Mouse (Mus musculus): Measurements from ENCODE around the gene Abtb2. TPM values are rescaled to one million over a fixed set of nuclear protein-coding genes. Genes with fewer than 3 reads are reported as not detected.

The Abtb2 gene
- polyA plus RNA-seq, 1 experiment = 16.1 TPM

DNA sequence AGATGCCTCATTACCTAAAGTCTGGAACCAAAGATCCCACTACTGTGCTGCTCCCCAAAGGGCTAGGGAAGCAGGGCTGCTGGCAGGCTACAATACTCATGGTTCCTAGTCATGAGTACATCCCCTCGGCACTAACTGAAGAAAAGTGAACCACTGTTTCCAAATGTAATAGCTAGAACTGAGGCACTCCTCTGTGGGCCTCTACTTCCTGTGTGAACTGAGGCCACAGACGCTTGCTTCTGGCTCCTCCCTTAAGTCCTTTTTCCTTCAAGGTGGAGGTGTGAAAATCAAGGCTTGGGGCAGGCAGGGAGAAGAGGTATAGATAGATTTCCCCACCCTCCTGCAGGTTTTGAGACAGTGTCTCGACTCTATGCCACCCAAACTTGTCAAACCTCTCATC lies 188.5 kb downstream of the Abtb2 start:
- Histone ChIP-seq H3K4me3 (no peak overlapping the region), H3K36me3 (ENCODE audit: control insufficient read depth, insufficient read depth) (peaks cover 29% of the 10 kb centered on the region), H3ac (ENCODE audit: control insufficient read depth, insufficient read length) (no peak overlapping the region), H3K4me2 (ENCODE audit: low read depth) (no peak overlapping the region), H3K79me2 (ENCODE audit: control insufficient read depth, insufficient read depth) (peaks cover 6% of the 10 kb centered on the region), H3K27me3 (ENCODE audit: control insufficient read depth, insufficient read depth, insufficient read length) (no peaks in the 10 kb centered on the region)
- TF ChIP-seq USF1 (IDR thresholded peaks at IDR 0.05; ENCODE audit: low read depth) (no peak), TCF12 (IDR thresholded peaks at IDR 0.05; ENCODE audit: insufficient read depth, poor library complexity, severe bottlenecking) (no peak), TCF3 (IDR thresholded peaks at IDR 0.05; ENCODE audit: insufficient read length, low read depth) (no peak), CEBPB (IDR thresholded peaks at IDR 0.05; ENCODE audit: insufficient read depth, poor library complexity, severe bottlenecking) (no peak), POLR2A (IDR thresholded peaks at IDR 0.05; ENCODE audit: insufficient read length, low read depth) (no peak), MYOD1 (IDR thresholded peaks at IDR 0.05; ENCODE audit: control insufficient read depth in 1 of 3, insufficient read length in 2 of 3, low read depth in 2 of 3) (no peak), MYOG (IDR thresholded peaks at IDR 0.05; ENCODE audit: control insufficient read depth in 1 of 3, insufficient read depth in 1 of 3, insufficient read length in 2 of 3, low read depth in 2 of 3) (no peak), REST (IDR thresholded peaks at IDR 0.05; ENCODE audit: insufficient read depth, insufficient read length) (no peak), MAX (IDR thresholded peaks at IDR 0.05; ENCODE audit: low read depth) (no peak), SRF (IDR thresholded peaks at IDR 0.05; ENCODE audit: control insufficient read depth, insufficient read length, low read depth) (no peak), E2F4 (IDR thresholded peaks at IDR 0.05; ENCODE audit: insufficient read depth) (no peak), POLR2AphosphoS2 (IDR thresholded peaks at IDR 0.05; ENCODE audit: insufficient read length, low read depth) (no peak)

- Histone ChIP-seq H3ac (ENCODE audit: control insufficient read depth, insufficient read length) (no peak overlapping the region), H3K36me3 (ENCODE audit: control insufficient read depth, insufficient read depth) (peaks cover 25% of the 10 kb centered on the region), H3K4me3 (no peak overlapping the region), H3K79me2 (ENCODE audit: control insufficient read depth, insufficient read depth) (peaks cover 16% of the 10 kb centered on the region), H3K4me2 (ENCODE audit: low read depth) (no peak overlapping the region), H3K27me3 (ENCODE audit: control insufficient read depth, insufficient read depth, insufficient read length) (no peaks in the 10 kb centered on the region)
- TF ChIP-seq SRF (IDR thresholded peaks at IDR 0.05; ENCODE audit: control insufficient read depth, insufficient read length, low read depth) = no peak
- TF ChIP-seq USF1 (IDR thresholded peaks at IDR 0.05; ENCODE audit: low read depth) = no peak
Measured at GRCm38 (mm10) chr2:103755458-103756085, 189.5 kb downstream of the Abtb2 start.

- Histone ChIP-seq H3ac (ENCODE audit: control insufficient read depth, insufficient read length) (peak overlapping the region; percentile 8), H3K36me3 (ENCODE audit: control insufficient read depth, insufficient read depth) (peaks cover 14% of the 10 kb centered on the region), H3K27me3 (ENCODE audit: control insufficient read depth, insufficient read depth, insufficient read length) (no peaks in the 10 kb centered on the region), H3K79me2 (ENCODE audit: control insufficient read depth, insufficient read depth) (peaks cover 16% of the 10 kb centered on the region), H3K4me3 (peak overlapping the region; percentile 86), H3K4me2 (ENCODE audit: low read depth) (peak overlapping the region; percentile 90)
- TF ChIP-seq POLR2AphosphoS2 (IDR thresholded peaks at IDR 0.05; ENCODE audit: insufficient read length, low read depth) (no peak), CEBPB (IDR thresholded peaks at IDR 0.05; ENCODE audit: insufficient read depth, poor library complexity, severe bottlenecking) (no peak), SRF (IDR thresholded peaks at IDR 0.05; ENCODE audit: control insufficient read depth, insufficient read length, low read depth) (no peak), E2F4 (IDR thresholded peaks at IDR 0.05; ENCODE audit: insufficient read depth) (no peak), USF1 (IDR thresholded peaks at IDR 0.05; ENCODE audit: low read depth) (no peak), POLR2A (IDR thresholded peaks at IDR 0.05; ENCODE audit: insufficient read length, low read depth) (no peak), TCF12 (IDR thresholded peaks at IDR 0.05; ENCODE audit: insufficient read depth, poor library complexity, severe bottlenecking) (no peak)
Measured at GRCm38 (mm10) chr2:103760421-103760820, 194.3 kb downstream of the Abtb2 start.

- H3K4me3 ChIP-seq = peak within 1 kb of the TSS; percentile 86
- peaks cover 16% of the 10 kb centered on the region for H3K79me2 ChIP-seq (ENCODE audit: control insufficient read depth, insufficient read depth)
- peak within 1 kb of the TSS; percentile 90 for H3K4me2 ChIP-seq (ENCODE audit: low read depth)
- H3K27me3 ChIP-seq (ENCODE audit: control insufficient read depth, insufficient read depth, insufficient read length) = no peaks in the 10 kb centered on the region
- H3ac ChIP-seq (ENCODE audit: control insufficient read depth, insufficient read length) = peak within 1 kb of the TSS; percentile 8
- peaks cover 16% of the 10 kb centered on the region for H3K36me3 ChIP-seq (ENCODE audit: control insufficient read depth, insufficient read depth)
- peak; percentile 95 for TF ChIP-seq MAX (IDR thresholded peaks at IDR 0.05; ENCODE audit: low read depth)
- TF ChIP-seq REST (IDR thresholded peaks at IDR 0.05; ENCODE audit: insufficient read depth, insufficient read length) = no peak
- peak in 1 of 3 experiments; percentile 24 for TF ChIP-seq MYOD1 (IDR thresholded peaks at IDR 0.05; ENCODE audit: control insufficient read depth in 1 of 3, insufficient read length in 2 of 3, low read depth in 2 of 3)
- TF ChIP-seq POLR2A (IDR thresholded peaks at IDR 0.05; ENCODE audit: insufficient read length, low read depth) = peak; percentile 77
- no peak for TF ChIP-seq TCF3 (IDR thresholded peaks at IDR 0.05; ENCODE audit: insufficient read length, low read depth)
- TF ChIP-seq MYOG (IDR thresholded peaks at IDR 0.05; ENCODE audit: control insufficient read depth in 1 of 3, insufficient read depth in 1 of 3, insufficient read length in 2 of 3, low read depth in 2 of 3) = peak in 1 of 3 experiments; percentile 40
- no peak for TF ChIP-seq TCF12 (IDR thresholded peaks at IDR 0.05; ENCODE audit: insufficient read depth, poor library complexity, severe bottlenecking)
- peak; percentile 83 for TF ChIP-seq SRF (IDR thresholded peaks at IDR 0.05; ENCODE audit: control insufficient read depth, insufficient read length, low read depth)
- no peak for TF ChIP-seq E2F4 (IDR thresholded peaks at IDR 0.05; ENCODE audit: insufficient read depth)
- 0 out of 2 replicates have a peak, but pooled peaks have one; percentile 53 for TF ChIP-seq CEBPB (IDR thresholded peaks at IDR 0.05; ENCODE audit: insufficient read depth, poor library complexity, severe bottlenecking)
- peak; percentile 100 for TF ChIP-seq POLR2AphosphoS2 (IDR thresholded peaks at IDR 0.05; ENCODE audit: insufficient read length, low read depth)
- TF ChIP-seq USF1 (IDR thresholded peaks at IDR 0.05; ENCODE audit: low read depth) = peak; percentile 84
Measured at GRCm38 (mm10) chr2:103760906-103761716, 195.0 kb downstream of the Abtb2 start, which contains the start of gene Nat10. Nat10 (minus strand) TSS chr2:103761270.
